Mouse (Mus musculus): Measurements from ENCODE around the gene C87436. TPM values are rescaled to one million over a fixed set of nuclear protein-coding genes. Genes with fewer than 3 reads are reported as not detected.

Gene C87436
- total and polyA plus RNA-seq, 3 experiments = 5.2 to 8.7 (median 8.1) TPM

GRCm38 (mm10) chr6:86497942-86498732 is 60.0 kb downstream of the C87436 start:
- in situ Hi-C loops (cut with MboI; ENCODE audit: low pct_ligation_motif_present, low pct_unique_long_range_greater_than_20kb, low sequenced_read_pairs) (no loop called here), dilution Hi-C loops (cut with MboI; ENCODE audit: extremely low pct_ligation_motif_present, extremely low pct_unique_long_range_greater_than_20kb, low sequenced_read_pairs) (no loop called here)
- TF ChIP-seq MAX (IDR thresholded peaks at IDR 0.05; ENCODE audit: low read length) = no peak
- TF ChIP-seq NRF1 (IDR thresholded peaks at IDR 0.05; ENCODE audit: low read depth, low read length) = no peak
- TF ChIP-seq HCFC1 (IDR thresholded peaks at IDR 0.05; ENCODE audit: low read depth, low read length) = no peak
- no peak for TF ChIP-seq PAX5 (IDR thresholded peaks at IDR 0.05; ENCODE audit: low read length)
- no peak for TF ChIP-seq GABPA (IDR thresholded peaks at IDR 0.05; ENCODE audit: insufficient replicate concordance, low read depth, low read length)
- TF ChIP-seq TCF12 (IDR thresholded peaks at IDR 0.05; ENCODE audit: low read depth, low read length) = no peak
- TF ChIP-seq JUN (IDR thresholded peaks at IDR 0.05; ENCODE audit: insufficient read depth, low read depth, low read length) = no peak
- no peak for TF ChIP-seq CHD1 (IDR thresholded peaks at IDR 0.05; ENCODE audit: low read depth, low read length)
- no peak for TF ChIP-seq MXI1 (IDR thresholded peaks at IDR 0.05; ENCODE audit: low read depth, low read length)
- TF ChIP-seq BHLHE40 (IDR thresholded peaks at IDR 0.05; ENCODE audit: low read depth, low read length) = no peak
- TF ChIP-seq ETS1 (conservative IDR thresholded peaks at IDR 0.05; ENCODE audit: low read depth, low read length) = no peak
- no peak for DNase-seq (ENCODE audit: extremely low read depth)
- no peaks in the 10 kb centered on the region for H3K27me3 ChIP-seq (replicated peaks)
- H3K36me3 ChIP-seq (replicated peaks in 1 of 2; ENCODE audit: control insufficient read depth in 1 of 2, insufficient read depth in 1 of 2, low read length in 1 of 2) = no peaks in the 10 kb centered on the region
- H3K4me1 ChIP-seq (ENCODE audit: control insufficient read depth in 1 of 2, insufficient read depth in 2 of 2) = peaks cover 6 to 34% of the 10 kb centered on the region in 2 experiments; a peak in 3 of 4 replicates
- H3K9ac ChIP-seq (ENCODE audit: insufficient read depth, low read depth) = no peak overlapping the region
- no peak overlapping the region for H3K27ac ChIP-seq (ENCODE audit: insufficient read depth, low read depth)
- H3K79me2 ChIP-seq (replicated peaks; ENCODE audit: control insufficient read depth, extremely low read depth, insufficient read depth, poor library complexity, severe bottlenecking) = no peaks in the 10 kb centered on the region
- H3K4me3 ChIP-seq (replicated peaks in 1 of 3; ENCODE audit: low read depth in 2 of 3, low read length in 2 of 3, poor library complexity in 1 of 3) = no peak overlapping the region
- peaks cover 4% of the 10 kb centered on the region for H3K9me3 ChIP-seq (replicated peaks; ENCODE audit: low read length)
- H3K4me2 ChIP-seq (ENCODE audit: insufficient read depth, low read depth, poor library complexity, severe bottlenecking) = 0 out of 2 replicates have a peak overlapping the region, but pooled peaks have one; percentile 35

- Histone ChIP-seq H3K36me3 (replicated peaks in 1 of 2; ENCODE audit: control insufficient read depth in 1 of 2, insufficient read depth in 1 of 2, low read length in 1 of 2) (no peaks in the 10 kb centered on the region), H3K4me2 (ENCODE audit: insufficient read depth, low read depth, poor library complexity, severe bottlenecking) (no peak overlapping the region), H3K27me3 (replicated peaks) (no peaks in the 10 kb centered on the region), H3K79me2 (replicated peaks; ENCODE audit: control insufficient read depth, extremely low read depth, insufficient read depth, poor library complexity, severe bottlenecking) (no peaks in the 10 kb centered on the region), H3K4me3 (replicated peaks in 1 of 3; ENCODE audit: low read depth in 2 of 3, low read length in 2 of 3, poor library complexity in 1 of 3) (no peak overlapping the region), H3K9me3 (replicated peaks; ENCODE audit: low read length) (peaks cover 4% of the 10 kb centered on the region), H3K4me1 (ENCODE audit: control insufficient read depth in 1 of 2, insufficient read depth in 2 of 2) (peaks cover 3 to 37% of the 10 kb centered on the region in 2 experiments; a peak in 2 of 4 replicates), H3K27ac (ENCODE audit: insufficient read depth, low read depth) (no peak overlapping the region), H3K9ac (ENCODE audit: insufficient read depth, low read depth) (no peak overlapping the region)
- in situ Hi-C loops (cut with MboI; ENCODE audit: low pct_ligation_motif_present, low pct_unique_long_range_greater_than_20kb, low sequenced_read_pairs) = no loop called here
- TF ChIP-seq USF1 (IDR thresholded peaks at IDR 0.05; ENCODE audit: low read depth, low read length) (no peak), USF2 (conservative IDR thresholded peaks at IDR 0.05; ENCODE audit: low read depth, low read length) (no peak), ELF1 (IDR thresholded peaks at IDR 0.05; ENCODE audit: low read depth, low read length) (no peak), POLR2AphosphoS2 (IDR thresholded peaks at IDR 0.05; ENCODE audit: low read depth, low read length) (no peak), CTCF (conservative IDR thresholded peaks at IDR 0.05 in 1 of 2, IDR thresholded peaks at IDR 0.05 in 1 of 2; ENCODE audit: low read depth in 2 of 2, low read length in 2 of 2) (no peak), MAZ (IDR thresholded peaks at IDR 0.05; ENCODE audit: low read depth, low read length) (no peak)
- no peak for DNase-seq (ENCODE audit: extremely low read depth)
- dilution Hi-C loops (cut with MboI; ENCODE audit: extremely low pct_ligation_motif_present, extremely low pct_unique_long_range_greater_than_20kb, low sequenced_read_pairs) = no loop called here
These were observed 61.5 kb downstream of the C87436 start for GRCm38 (mm10) chr6:86499571-86500109.
